Mouse (Mus musculus): ENCODE results near the gene Pik3c2b. TPM values are rescaled to one million over a fixed set of nuclear protein-coding genes. Genes with fewer than 3 reads are reported as not detected.

Pik3c2b gene
- total and polyA plus RNA-seq, 3 experiments: 14.6 to 19.9 (median 19.4) TPM

DNA sequence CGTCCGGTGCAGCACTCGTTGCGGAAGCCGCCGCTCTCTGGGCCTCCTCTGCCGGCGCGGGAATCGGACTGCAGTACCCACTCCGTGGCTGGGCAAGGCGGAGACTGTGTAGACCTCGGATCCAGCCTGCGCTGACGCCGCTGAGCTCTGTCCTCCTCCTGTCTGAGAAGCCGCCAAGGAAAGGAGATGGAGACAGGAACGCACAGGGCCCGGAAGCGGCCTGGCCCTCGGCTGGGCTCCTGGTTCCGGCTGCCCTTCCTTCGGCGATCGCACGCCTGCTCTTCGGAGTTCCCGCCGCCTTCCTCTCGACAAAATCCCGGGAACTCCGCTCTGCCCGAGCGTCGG lies 86.1 kb downstream of the Pik3c2b start:
- DNase-seq: no peak
- H3K9ac ChIP-seq (ENCODE audit: low read depth, low read length): peak overlapping the region; percentile 93
- WGBS: under 1% methylated on average over 35 of the region's 35 CpGs
- peaks cover 5% of the 10 kb centered on the region for H3K4me1 ChIP-seq (ENCODE audit: control insufficient read depth, insufficient read depth, low read length)
- intact Hi-C loops (cut with DNase I): loop anchor here (5.0 kb wide), 2 partner anchors 291 to 786 kb away; partner anchors contain the start of gene Sox13
- H3K79me2 ChIP-seq (replicated peaks; ENCODE audit: control insufficient read depth, insufficient read depth, low read length): peaks cover 6% of the 10 kb centered on the region
- no peaks in the 10 kb centered on the region for H3K27me3 ChIP-seq (ENCODE audit: control insufficient read depth, insufficient read depth, low read length)
- H3K36me3 ChIP-seq (ENCODE audit: control insufficient read depth, insufficient read depth, low read length): peaks cover 16% of the 10 kb centered on the region
- TF ChIP-seq EP300 (IDR thresholded peaks at IDR 0.05; ENCODE audit: insufficient read depth, low read depth, low read length) (no peak), CTCF (IDR thresholded peaks at IDR 0.05) (no peak)
- H3K4me3 ChIP-seq: peak overlapping the region; percentile 90
- H3K27ac ChIP-seq: peak overlapping the region; percentile 98

DNA sequence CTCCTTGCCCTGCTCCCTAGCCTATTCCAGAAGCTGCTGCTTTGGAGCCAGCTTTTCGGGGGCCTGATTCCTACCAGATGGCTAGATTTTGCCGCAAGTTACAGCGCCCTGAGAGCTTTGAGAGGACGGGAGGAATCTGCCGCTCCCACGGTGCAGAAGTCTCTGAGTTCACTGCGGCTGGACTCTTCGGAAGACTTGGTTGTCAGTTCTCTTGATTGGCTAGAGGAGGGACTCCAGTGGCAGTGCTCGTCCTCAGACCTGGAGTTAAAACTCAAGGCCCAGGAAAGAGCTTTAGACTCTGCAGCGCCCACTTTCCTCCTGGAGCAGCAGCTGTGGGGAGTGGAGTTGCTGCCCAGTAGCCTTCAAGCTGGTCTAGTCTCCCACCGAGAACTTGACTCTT lies 86.5 kb downstream of the Pik3c2b start:
- 0% methylated on average over 11 of the region's 11 CpGs for WGBS
- no peak for DNase-seq
- peak overlapping the region; percentile 93 for H3K9ac ChIP-seq (ENCODE audit: low read depth, low read length)
- H3K4me3 ChIP-seq: peak overlapping the region; percentile 90
- intact Hi-C loops (cut with DNase I): loop anchor here (5.0 kb wide), 2 partner anchors 290 to 785 kb away; partner anchors contain the start of gene Sox13
- H3K79me2 ChIP-seq (replicated peaks; ENCODE audit: control insufficient read depth, insufficient read depth, low read length): peaks cover 6% of the 10 kb centered on the region
- H3K27me3 ChIP-seq (ENCODE audit: control insufficient read depth, insufficient read depth, low read length): no peaks in the 10 kb centered on the region
- peak overlapping the region; percentile 98 for H3K27ac ChIP-seq
- TF ChIP-seq CTCF (IDR thresholded peaks at IDR 0.05): no peak
- no peak for TF ChIP-seq EP300 (IDR thresholded peaks at IDR 0.05; ENCODE audit: insufficient read depth, low read depth, low read length)
- no peak for TF ChIP-seq POLR2A (IDR thresholded peaks at IDR 0.05; ENCODE audit: insufficient read depth, low read depth, low read length)
- H3K4me1 ChIP-seq (ENCODE audit: control insufficient read depth, insufficient read depth, low read length): peaks cover 5% of the 10 kb centered on the region
- peaks cover 19% of the 10 kb centered on the region for H3K36me3 ChIP-seq (ENCODE audit: control insufficient read depth, insufficient read depth, low read length)

DNA sequence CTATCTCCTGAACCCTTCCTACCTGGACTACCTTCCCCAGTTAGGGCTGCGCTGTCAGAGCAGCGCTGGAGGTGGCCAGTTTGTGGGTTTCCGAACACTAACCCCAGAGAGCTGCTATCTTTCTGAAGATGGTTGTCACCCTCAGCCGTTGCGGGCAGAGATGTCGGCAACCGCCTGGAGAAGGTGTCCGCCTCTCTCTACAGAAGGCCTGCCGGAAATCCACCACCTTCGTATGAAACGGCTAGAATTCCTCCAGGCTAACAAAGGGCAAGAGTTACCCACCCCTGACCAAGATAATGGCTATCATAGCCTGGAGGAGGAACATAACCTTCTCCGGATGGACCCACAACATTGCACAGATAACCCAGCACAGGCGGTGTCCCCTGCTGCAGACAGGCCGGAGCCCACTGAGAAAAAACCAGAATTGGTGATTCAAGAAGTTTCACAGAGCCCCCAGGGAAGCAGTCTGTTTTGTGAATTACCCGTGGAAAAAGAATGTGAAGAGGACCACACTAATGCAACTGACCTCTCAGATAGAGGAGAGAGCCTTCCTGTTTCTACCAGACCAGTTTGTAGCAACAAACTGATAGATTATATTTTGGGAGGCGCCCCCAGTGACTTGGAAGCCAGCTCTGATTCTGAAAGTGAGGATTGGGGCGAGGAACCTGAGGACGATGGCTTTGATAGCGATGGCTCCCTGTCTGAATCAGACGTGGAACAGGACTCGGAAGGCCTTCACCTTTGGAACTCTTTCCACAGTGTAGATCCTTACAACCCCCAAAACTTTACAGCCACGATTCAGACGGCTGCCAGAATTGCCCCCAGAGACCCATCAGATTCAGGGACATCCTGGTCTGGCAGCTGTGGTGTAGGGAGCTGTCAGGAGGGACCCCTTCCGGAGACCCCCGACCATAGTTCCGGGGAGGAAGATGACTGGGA lies 87.2 kb downstream of the Pik3c2b start:
- H3K79me2 ChIP-seq (replicated peaks; ENCODE audit: control insufficient read depth, insufficient read depth, low read length): peaks cover 6% of the 10 kb centered on the region
- DNase-seq: peak; percentile 18 to 38
- 2% methylated on average over 26 of the region's 26 CpGs for WGBS
- intact Hi-C loops (cut with DNase I): loop anchor here (5.0 kb wide), 2 partner anchors 290 to 785 kb away; partner anchors contain the start of gene Sox13
- H3K4me3 ChIP-seq: peak overlapping the region; percentile 90
- H3K27ac ChIP-seq: peak overlapping the region; percentile 98
- H3K4me1 ChIP-seq (ENCODE audit: control insufficient read depth, insufficient read depth, low read length): peaks cover 5% of the 10 kb centered on the region
- H3K27me3 ChIP-seq (ENCODE audit: control insufficient read depth, insufficient read depth, low read length): no peaks in the 10 kb centered on the region
- H3K9ac ChIP-seq (ENCODE audit: low read depth, low read length): peak overlapping the region; percentile 93
- no peak for TF ChIP-seq EP300 (IDR thresholded peaks at IDR 0.05; ENCODE audit: insufficient read depth, low read depth, low read length)
- TF ChIP-seq CTCF (IDR thresholded peaks at IDR 0.05): no peak
- no peak for TF ChIP-seq POLR2A (IDR thresholded peaks at IDR 0.05; ENCODE audit: insufficient read depth, low read depth, low read length)
- peaks cover 20% of the 10 kb centered on the region for H3K36me3 ChIP-seq (ENCODE audit: control insufficient read depth, insufficient read depth, low read length)

DNA sequence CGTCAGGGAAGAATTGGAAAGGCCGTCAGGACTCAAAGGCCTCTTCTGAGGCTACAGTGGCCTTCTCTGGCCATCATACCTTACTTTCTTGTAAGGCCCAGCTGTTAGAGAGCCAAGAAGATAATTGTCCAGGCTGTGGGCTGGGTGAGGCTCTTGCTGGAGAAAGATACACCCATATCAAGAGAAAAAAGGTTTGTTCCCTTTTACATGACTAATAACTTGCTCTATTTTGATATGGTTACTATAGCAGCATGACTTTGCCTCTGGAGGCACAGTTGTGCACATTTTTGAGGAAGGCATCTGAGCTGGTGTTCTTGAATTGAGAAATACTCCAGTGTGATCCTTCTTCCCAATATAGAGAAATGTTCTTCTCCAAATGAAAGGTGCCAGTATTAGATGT lies 88.0 kb downstream of the Pik3c2b start:
- intact Hi-C loops (cut with DNase I): loop anchor here (5.0 kb wide), 2 partner anchors 289 to 784 kb away; partner anchors contain the start of gene Sox13
- H3K4me3 ChIP-seq: peak overlapping the region; percentile 90

DNA sequence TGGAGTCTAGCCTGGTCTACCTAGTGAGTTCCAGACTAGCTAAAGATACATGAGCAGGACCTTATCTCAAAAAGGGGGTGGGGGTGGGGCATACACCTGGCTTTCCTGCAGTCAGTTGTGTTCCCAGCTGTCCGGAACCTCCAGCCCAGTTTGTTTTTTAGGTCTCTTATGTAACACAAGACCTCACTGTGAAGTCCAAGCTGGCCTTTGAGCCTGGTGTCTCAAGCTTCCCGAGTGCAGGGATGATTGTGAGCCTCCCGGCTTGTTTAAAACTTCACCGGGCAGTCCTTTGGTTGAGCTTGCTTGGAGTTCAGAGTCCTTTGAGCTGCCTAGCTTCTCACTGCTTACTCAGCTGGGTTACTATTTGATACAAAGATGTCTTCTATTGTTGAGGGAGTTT lies 88.6 kb downstream of the Pik3c2b start:
- TF ChIP-seq EP300 (IDR thresholded peaks at IDR 0.05; ENCODE audit: insufficient read depth, low read depth, low read length) (no peak), POLR2A (IDR thresholded peaks at IDR 0.05; ENCODE audit: insufficient read depth, low read depth, low read length) (no peak), CTCF (IDR thresholded peaks at IDR 0.05) (no peak)
- peak; percentile 20 to 39 for DNase-seq
- peak overlapping the region; percentile 66 for H3K27ac ChIP-seq
- WGBS: 3% methylated on average over 4 of the region's 4 CpGs
- peaks cover 32% of the 10 kb centered on the region for H3K36me3 ChIP-seq (ENCODE audit: control insufficient read depth, insufficient read depth, low read length)
- H3K27me3 ChIP-seq (ENCODE audit: control insufficient read depth, insufficient read depth, low read length): no peaks in the 10 kb centered on the region
- H3K4me3 ChIP-seq: peak overlapping the region; percentile 90
- H3K4me1 ChIP-seq (ENCODE audit: control insufficient read depth, insufficient read depth, low read length): peaks cover 5% of the 10 kb centered on the region
- H3K9ac ChIP-seq (ENCODE audit: low read depth, low read length): peak overlapping the region; percentile 42
- intact Hi-C loops (cut with DNase I): loop anchor here (5.0 kb wide), 2 partner anchors 288 to 783 kb away; partner anchors contain the start of gene Sox13
- peaks cover 6% of the 10 kb centered on the region for H3K79me2 ChIP-seq (replicated peaks; ENCODE audit: control insufficient read depth, insufficient read depth, low read length)

More for the DNA sequence above, 88.0 kb downstream of the Pik3c2b start:
- Histone ChIP-seq H3K27me3 (ENCODE audit: control insufficient read depth, insufficient read depth, low read length) (no peaks in the 10 kb centered on the region), H3K79me2 (replicated peaks; ENCODE audit: control insufficient read depth, insufficient read depth, low read length) (peaks cover 6% of the 10 kb centered on the region), H3K9ac (ENCODE audit: low read depth, low read length) (peak overlapping the region; percentile 93), H3K4me1 (ENCODE audit: control insufficient read depth, insufficient read depth, low read length) (peaks cover 5% of the 10 kb centered on the region), H3K27ac (peak overlapping the region; percentile 98), H3K36me3 (ENCODE audit: control insufficient read depth, insufficient read depth, low read length) (peaks cover 28% of the 10 kb centered on the region)
- 2% methylated on average over 2 of the region's 2 CpGs for WGBS
- DNase-seq: no peak
- TF ChIP-seq EP300 (IDR thresholded peaks at IDR 0.05; ENCODE audit: insufficient read depth, low read depth, low read length): no peak
- TF ChIP-seq CTCF (IDR thresholded peaks at IDR 0.05): no peak
- TF ChIP-seq POLR2A (IDR thresholded peaks at IDR 0.05; ENCODE audit: insufficient read depth, low read depth, low read length): no peak
